Mouse (Mus musculus) heart, postnatal 0 days (tissue): ENCODE data around the gene Dapk2. TPM values are rescaled to one million over a fixed set of nuclear protein-coding genes. Genes with fewer than 3 reads are reported as not detected.

Experiments
- ATAC-seq: fragments of 200-750 bp; cut with Nextera tagmentation; 2 replicates; pipeline ENCODE4 v1.8.0; 2017; ENCODE audit warnings: low read depth, moderate number of reproducible peaks, moderate library complexity; ENCODE audit not compliant: insufficient read depth
- DNase-seq: peaks from one replicate; pipeline ENCODE4 v3.0.0-alpha.2; 2016; ENCODE audit warnings: low spot score
- H3K27ac ChIP-seq: fragments of 300-500 bp; sonication (generic); 2 replicates; pipeline ENCODE4 v1.5.1; 2014; ENCODE audit warnings: low read depth, mild to moderate bottlenecking
- H3K27me3 ChIP-seq: fragments of 300-500 bp; sonication (generic); 2 replicates; pipeline ENCODE4 v1.6.1; 2014; ENCODE audit warnings: low read length, mixed read lengths; ENCODE audit not compliant: control insufficient read depth, insufficient read depth
- H3K36me3 ChIP-seq: fragments of 300-500 bp; sonication (generic); replicated peaks from 2 replicates; pipeline ENCODE4 v1.6.1; 2014; ENCODE audit warnings: low read length, mixed read lengths; ENCODE audit not compliant: control insufficient read depth, insufficient read depth
- H3K4me1 ChIP-seq: fragments of 300-500 bp; sonication (generic); 2 replicates; pipeline ENCODE4 v1.6.1; 2014; ENCODE audit warnings: antibody characterized with exemption; ENCODE audit not compliant: control insufficient read depth, insufficient read depth
- H3K4me2 ChIP-seq: fragments of 300-500 bp; sonication (generic); 2 replicates; pipeline ENCODE4 v1.6.1; 2014; ENCODE audit warnings: low read depth, mild to moderate bottlenecking, low read length, moderate library complexity
- H3K4me3 ChIP-seq: fragments of 300-500 bp; sonication (generic); 2 replicates; pipeline ENCODE4 v1.5.1; 2014; ENCODE audit warnings: low read depth, low read length
- H3K9ac ChIP-seq: fragments of 300-500 bp; sonication (generic); replicated peaks from 2 replicates; pipeline ENCODE4 v1.6.1; 2014; ENCODE audit warnings: low read depth, low read length, mixed read lengths
- H3K9me3 ChIP-seq: fragments of 300-500 bp; sonication (generic); replicated peaks from 2 replicates; pipeline ENCODE4 v1.6.1; 2016; ENCODE audit warnings: low read length; ENCODE audit not compliant: control insufficient read depth
- CTCF ChIP-seq: IDR thresholded peaks from 2 replicates; pipeline ENCODE4 v1.5.1; 2016; ENCODE audit warnings: antibody characterized with exemption, control low read depth, low read depth
- EP300 ChIP-seq: IDR thresholded peaks from 2 replicates; pipeline ENCODE4 v1.6.1; 2016; ENCODE audit warnings: antibody characterized with exemption, low read depth
- WGBS: fragments of 180-500 bp; shearing (Covaris S2); extraction: QIAGEN DNeasy Blood & Tissue Kit; methylation state at CpG from one replicate; pipeline ENCODE4 v1.1.7; 2014; 5-methylcytosine and 5-hydroxymethylcytosine counted together
- polyA plus RNA-seq: library from polyadenylated mRNA; unstranded; fragments of >200 nt; fragmentation: Nextera tagmentation; extraction: Ambion mirVana; gene quantifications from 2 replicates; pipeline ENCODE4 v1.2.1, GENCODE M21; 2015
- total RNA-seq: library from RNA; depleted of rRNA; stranded (reverse); fragments of >200 nt; gene quantifications from 2 replicates; pipeline ENCODE4 v1.2.3, GENCODE M21; 2014; ENCODE audit warnings: low replicate concordance

Gene Dapk2
- total and polyA plus RNA-seq, 2 experiments from 2014 or later: 2.3 to 4.7 TPM

DNA sequence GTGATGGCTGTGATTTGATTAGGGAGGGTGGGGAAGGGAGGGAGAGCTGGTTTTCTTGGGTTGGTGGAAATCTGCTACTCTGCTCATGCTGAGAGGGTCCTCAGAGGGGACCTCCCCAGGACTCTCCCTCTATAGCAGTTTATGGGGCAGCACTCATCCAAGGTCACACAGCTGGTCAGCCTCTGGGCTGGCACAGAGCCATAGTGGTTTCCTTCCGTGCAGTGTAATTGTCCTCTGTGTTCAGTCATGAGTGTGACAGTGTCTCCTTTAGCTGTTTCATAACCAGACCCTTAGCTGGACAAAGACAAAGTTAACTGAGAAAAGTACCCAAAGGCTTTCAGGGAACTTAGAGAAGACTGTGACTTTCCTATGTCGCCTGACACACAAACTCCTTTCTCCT lies 103.7 kb downstream of the Dapk2 start:
- no peaks in the 10 kb centered on the region for H3K36me3 ChIP-seq
- no peak overlapping the region for H3K4me2 ChIP-seq
- no peak overlapping the region for H3K27ac ChIP-seq
- DNase-seq (no peak), ATAC-seq (no peak)
- no peak for TF ChIP-seq CTCF
- H3K9me3 ChIP-seq: no peaks in the 10 kb centered on the region
- 62% methylated on average over 2 of the region's 2 CpGs for WGBS
- no peaks in the 10 kb centered on the region for H3K27me3 ChIP-seq
- H3K4me3 ChIP-seq: no peak overlapping the region
- H3K9ac ChIP-seq: no peak overlapping the region
- H3K4me1 ChIP-seq: no peaks in the 10 kb centered on the region

DNA sequence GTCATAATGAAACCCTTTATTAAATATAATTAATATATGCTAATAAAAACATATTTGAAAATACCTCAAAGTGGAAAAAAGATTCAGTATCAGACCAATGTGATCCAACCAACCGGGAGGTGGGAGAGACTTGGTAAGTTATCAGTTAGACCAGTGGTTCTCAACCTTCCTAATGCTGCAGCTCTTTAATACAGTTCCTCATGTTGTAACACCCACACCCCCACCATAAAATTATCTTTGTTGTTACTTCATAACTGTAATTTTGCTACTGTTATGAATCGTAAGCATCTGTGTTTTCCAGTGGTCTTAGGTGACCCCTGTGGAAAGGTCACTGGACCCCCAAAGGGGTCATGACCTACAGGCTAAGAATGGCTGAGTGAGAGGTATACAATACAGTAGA lies 105.7 kb downstream of the Dapk2 start:
- H3K4me1 ChIP-seq: no peaks in the 10 kb centered on the region
- no peak for TF ChIP-seq EP300
- no peak for TF ChIP-seq CTCF
- H3K9me3 ChIP-seq: no peaks in the 10 kb centered on the region
- no peaks in the 10 kb centered on the region for H3K27me3 ChIP-seq
- H3K4me3 ChIP-seq: no peak overlapping the region
- H3K4me2 ChIP-seq: no peak overlapping the region
- no peak overlapping the region for H3K27ac ChIP-seq
- WGBS: 81% methylated on average over 2 of the region's 2 CpGs
- H3K9ac ChIP-seq: no peak overlapping the region
- ATAC-seq (no peak), DNase-seq (no peak)
- no peaks in the 10 kb centered on the region for H3K36me3 ChIP-seq

DNA sequence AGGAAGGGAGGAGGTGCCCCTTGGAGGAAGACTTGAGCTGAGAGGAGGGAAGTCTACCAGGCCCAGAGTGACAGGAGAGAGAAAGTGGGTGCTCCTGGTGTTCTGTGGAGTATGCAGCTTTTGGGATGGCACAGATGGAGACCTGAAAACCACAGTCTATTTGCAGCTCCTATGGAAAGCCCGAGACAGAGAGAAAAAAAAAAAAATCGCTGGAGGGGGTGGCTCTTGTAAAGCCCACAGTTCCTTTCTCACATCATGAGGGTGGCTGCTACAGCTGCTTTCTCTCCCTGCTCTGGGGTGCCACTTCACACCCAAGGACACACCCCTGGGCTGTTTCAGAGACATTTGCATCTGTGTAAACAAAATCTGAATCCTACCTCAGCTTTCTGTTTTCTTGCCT lies 107.6 kb downstream of the Dapk2 start:
- 40% methylated on average over 2 of the region's 2 CpGs for WGBS
- Histone ChIP-seq H3K4me2 (no peak overlapping the region), H3K36me3 (no peaks in the 10 kb centered on the region), H3K27ac (no peak overlapping the region), H3K4me1 (no peaks in the 10 kb centered on the region), H3K27me3 (no peaks in the 10 kb centered on the region), H3K9me3 (no peaks in the 10 kb centered on the region), H3K4me3 (no peak overlapping the region), H3K9ac (no peak overlapping the region)
- DNase-seq (no peak), ATAC-seq (no peak)
- TF ChIP-seq CTCF (no peak), EP300 (no peak)

DNA sequence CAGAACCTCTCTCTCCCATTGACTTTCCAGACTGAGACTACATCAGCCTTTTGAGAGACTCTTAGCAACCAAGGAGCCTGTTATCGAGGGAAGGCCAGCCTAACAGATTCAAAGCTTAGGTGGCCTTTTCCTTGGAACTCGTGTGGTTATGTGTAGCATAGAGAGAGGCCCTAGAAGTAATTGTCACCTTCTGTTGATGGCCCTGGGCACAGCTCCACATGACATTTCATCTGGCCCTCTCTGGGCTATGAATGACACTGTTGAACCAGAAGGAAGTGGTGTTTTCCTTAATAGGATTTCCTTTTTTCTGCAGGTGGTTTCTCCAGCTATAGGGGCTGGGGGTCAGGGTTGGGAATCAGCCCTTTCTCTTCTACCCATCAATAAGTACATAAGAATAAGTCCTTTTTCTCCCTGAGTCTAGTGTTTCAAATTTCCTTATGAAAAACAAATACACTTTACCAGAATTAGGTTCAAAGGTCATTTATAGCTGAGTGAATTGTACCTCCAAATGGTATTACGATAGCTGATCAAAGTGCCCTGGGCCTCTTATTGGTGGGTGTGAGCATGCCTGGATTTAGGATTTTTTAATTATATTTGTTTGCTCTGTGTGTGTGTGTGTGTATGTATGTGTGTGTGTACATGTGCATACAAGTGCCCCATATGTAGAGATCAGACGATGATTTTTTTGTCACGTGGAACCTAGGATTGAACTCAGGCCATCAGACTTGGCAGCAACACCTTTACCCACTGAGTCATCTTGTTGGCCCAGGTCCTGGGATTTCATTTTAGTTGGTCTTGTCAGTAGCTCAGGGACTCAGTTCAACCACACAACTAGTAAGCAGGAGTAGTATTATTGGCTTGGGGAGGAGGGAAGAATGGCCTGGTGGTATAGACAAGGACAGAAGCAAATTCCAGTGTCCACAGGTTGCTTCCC lies 108.5 kb downstream of the Dapk2 start:
- no peaks in the 10 kb centered on the region for H3K27me3 ChIP-seq
- H3K36me3 ChIP-seq: no peaks in the 10 kb centered on the region
- no peak overlapping the region for H3K4me2 ChIP-seq
- no peak overlapping the region for H3K4me3 ChIP-seq
- H3K9ac ChIP-seq: no peak overlapping the region
- DNase-seq: no peak
- WGBS: 66% methylated on average over 5 of the region's 5 CpGs
- no peak for TF ChIP-seq CTCF
- no peak for TF ChIP-seq EP300
- ATAC-seq: no peak
- H3K9me3 ChIP-seq: no peaks in the 10 kb centered on the region
- no peak overlapping the region for H3K27ac ChIP-seq
- H3K4me1 ChIP-seq: no peaks in the 10 kb centered on the region

DNA sequence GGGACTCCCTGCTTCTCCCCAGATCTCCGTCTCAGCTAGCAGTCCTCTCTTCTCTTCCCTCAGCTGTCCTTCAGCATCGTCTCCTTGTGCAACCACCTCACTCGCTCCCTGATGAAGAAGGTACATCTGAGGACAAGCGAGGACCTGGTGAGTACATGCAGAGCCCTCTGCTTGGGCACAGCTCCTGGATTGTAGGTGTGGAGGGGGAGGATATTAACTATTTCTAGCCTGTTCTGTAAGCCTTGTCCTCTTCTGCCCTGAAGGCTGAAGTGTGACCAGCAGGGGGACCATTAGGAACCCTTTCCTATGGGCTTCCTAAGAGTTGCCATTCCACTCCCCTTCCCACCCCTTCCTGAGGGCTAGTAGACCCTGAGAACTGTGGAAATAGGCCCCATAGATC lies 110.8 kb downstream of the Dapk2 start:
- TF ChIP-seq CTCF (no peak), EP300 (no peak)
- WGBS: 70% methylated on average over 4 of the region's 4 CpGs

DNA sequence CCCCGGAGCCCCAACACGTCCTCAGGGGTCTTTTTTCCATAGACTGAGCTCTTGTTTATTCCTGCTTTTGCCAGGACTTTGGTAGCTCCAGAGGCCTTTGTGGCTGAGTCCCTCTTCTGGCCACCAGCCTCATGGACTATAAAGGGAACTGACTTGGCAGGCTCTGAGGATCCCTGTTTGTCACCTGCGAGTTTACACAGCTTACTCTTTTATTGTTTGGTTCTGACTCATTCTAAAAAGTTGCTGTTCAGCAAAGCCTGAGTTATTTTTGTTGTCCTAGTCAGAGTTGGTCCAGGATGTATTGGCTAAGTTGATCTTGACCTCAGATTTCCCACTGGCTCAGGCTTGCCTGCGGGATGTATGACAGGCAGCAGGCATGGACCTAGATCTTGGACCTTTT lies 112.0 kb downstream of the Dapk2 start:
- Histone ChIP-seq H3K27me3 (no peaks in the 10 kb centered on the region), H3K9ac (no peak overlapping the region), H3K4me1 (peaks cover 2% of the 10 kb centered on the region; the same call in 1 of the 2 replicates), H3K4me3 (no peak overlapping the region), H3K36me3 (no peaks in the 10 kb centered on the region), H3K4me2 (no peak overlapping the region), H3K9me3 (no peaks in the 10 kb centered on the region), H3K27ac (no peak overlapping the region; the same call in 1 of the 2 replicates)
- DNase-seq (no peak), ATAC-seq (no peak)
- 56% methylated on average over 4 of the region's 4 CpGs for WGBS
- TF ChIP-seq CTCF (peak; percentile 16; the same call in 1 of the 2 replicates), EP300 (no peak)

More for the DNA sequence above, 110.8 kb downstream of the Dapk2 start:
- Histone ChIP-seq H3K9me3 (no peaks in the 10 kb centered on the region), H3K4me3 (no peak overlapping the region), H3K4me2 (no peak overlapping the region), H3K27me3 (no peaks in the 10 kb centered on the region), H3K36me3 (no peaks in the 10 kb centered on the region), H3K4me1 (no peaks in the 10 kb centered on the region), H3K27ac (no peak overlapping the region), H3K9ac (no peak overlapping the region)
- ATAC-seq (no peak), DNase-seq (no peak)
